ENCODE assay signal across 7 mouse cellular contexts in the genomic region with DNA sequence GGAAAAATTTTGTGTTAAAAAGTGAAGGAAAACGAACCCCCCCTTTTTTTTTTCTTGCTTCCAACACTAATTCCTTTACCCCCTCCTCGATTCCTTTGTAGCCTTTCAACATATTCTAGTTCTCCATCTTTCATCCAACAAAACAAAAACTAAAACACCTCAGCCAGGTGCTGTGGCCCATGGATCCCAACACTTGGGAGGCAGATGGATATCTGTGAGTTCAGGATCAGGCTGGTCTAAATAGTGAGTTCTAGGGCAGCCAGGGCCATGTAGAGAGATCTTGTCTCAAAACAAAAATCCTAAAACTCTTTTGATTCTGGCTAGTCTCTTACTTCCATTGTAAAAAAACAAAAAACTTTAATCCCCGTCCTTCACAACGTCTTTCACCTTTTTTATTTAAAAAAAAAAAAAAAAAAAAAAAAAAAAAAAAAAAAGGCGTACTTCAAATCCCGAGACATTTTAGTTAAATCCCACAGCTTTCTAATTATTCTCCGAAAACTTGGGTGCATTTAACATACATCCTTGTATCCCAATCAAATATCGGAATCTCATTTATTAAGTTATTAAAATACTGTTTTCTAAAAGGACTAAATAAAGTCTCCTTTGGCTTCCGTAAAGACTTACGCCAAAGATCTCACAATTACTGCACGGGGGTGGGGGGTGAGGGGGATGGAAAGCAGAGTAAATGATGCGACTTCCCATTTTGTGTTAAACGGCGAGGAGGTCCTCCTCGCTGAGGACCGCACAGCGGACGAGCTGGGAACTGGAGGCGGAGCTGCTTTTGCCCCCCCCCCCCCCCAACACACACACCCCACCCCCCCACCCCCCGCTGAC. TPM values are rescaled to one million over a fixed set of nuclear protein-coding genes. Genes with fewer than 3 reads are reported as not detected.
A peak's percentile ranks its signal among the peaks of the same experiment; 100 is the strongest.
DNase-seq lines count a peak whose midpoint lies in the region; ATAC-seq lines count a peak whose summit lies in the region.

No protein-coding gene starts in this region.

- H3K9ac ChIP-seq in neural tube, embryonic 11.5 days (ENCODE audit: low read length), result no peak overlapping the region
- no peak overlapping the region for H3K9ac ChIP-seq in embryonic facial prominence, embryonic 12.5 days
- H3K9ac ChIP-seq in intestine, embryonic 15.5 days, result no peak overlapping the region
- H3K9ac ChIP-seq in neural tube, embryonic 14.5 days (replicated peaks; ENCODE audit: low read depth, low read length), result no peak overlapping the region

- H3K4me2 ChIP-seq in neural tube, embryonic 11.5 days (ENCODE audit: low read depth), result peak overlapping the region; percentile 21; the same call in 1 of the 2 replicates
- peak overlapping the region; percentile 24; the same call in 1 of the 2 replicates for H3K4me2 ChIP-seq in embryonic facial prominence, embryonic 12.5 days (replicated peaks)
- H3K4me2 ChIP-seq in intestine, embryonic 15.5 days (replicated peaks), result peak overlapping the region; percentile 42
- H3K4me2 ChIP-seq in neural tube, embryonic 14.5 days (ENCODE audit: low read depth, low read length), result peak overlapping the region; percentile 38

- DNase-seq in neural tube, embryonic 11.5 days (ENCODE audit: low spot score), result no peak
- DNase-seq in neural tube, embryonic 10.5 days (ENCODE audit: extremely low spot score, low spot score), result no peak
- no peak for DNase-seq in layer of hippocampus, postnatal 36 days
- no peak for DNase-seq in gastrocnemius, postnatal 10 days

- H3K27ac ChIP-seq in neural tube, embryonic 11.5 days (ENCODE audit: low read depth, low read length), result no peak overlapping the region
- H3K27ac ChIP-seq in embryonic facial prominence, embryonic 12.5 days, result no peak overlapping the region
- no peak overlapping the region for H3K27ac ChIP-seq in intestine, embryonic 15.5 days
- no peak overlapping the region; the same call in 1 of the 2 replicates for H3K27ac ChIP-seq in neural tube, embryonic 14.5 days (ENCODE audit: low read depth, low read length)

- H3K27me3 ChIP-seq in neural tube, embryonic 11.5 days (ENCODE audit: control insufficient read depth, insufficient read depth, low read length), result no peaks in the 10 kb centered on the region
- H3K27me3 ChIP-seq in embryonic facial prominence, embryonic 12.5 days, result no peaks in the 10 kb centered on the region
- H3K27me3 ChIP-seq in intestine, embryonic 15.5 days (replicated peaks), result no peaks in the 10 kb centered on the region
- H3K27me3 ChIP-seq in neural tube, embryonic 14.5 days (ENCODE audit: control insufficient read depth, insufficient read depth, low read length), result no peaks in the 10 kb centered on the region

- H3K36me3 ChIP-seq in neural tube, embryonic 11.5 days (ENCODE audit: control insufficient read depth, insufficient read depth, low read length), result peaks cover 4% of the 10 kb centered on the region
- peaks cover 30% of the 10 kb centered on the region for H3K36me3 ChIP-seq in embryonic facial prominence, embryonic 12.5 days
- peaks cover 17% of the 10 kb centered on the region for H3K36me3 ChIP-seq in intestine, embryonic 15.5 days
- H3K36me3 ChIP-seq in neural tube, embryonic 14.5 days (ENCODE audit: control insufficient read depth, insufficient read depth, low read length), result peaks cover 15% of the 10 kb centered on the region; the same call in 1 of the 2 replicates

- no peaks in the 10 kb centered on the region for H3K9me3 ChIP-seq in neural tube, embryonic 11.5 days (ENCODE audit: control insufficient read depth, low read length)
- no peaks in the 10 kb centered on the region for H3K9me3 ChIP-seq in embryonic facial prominence, embryonic 12.5 days
- H3K9me3 ChIP-seq in intestine, embryonic 15.5 days, result no peaks in the 10 kb centered on the region
- no peaks in the 10 kb centered on the region for H3K9me3 ChIP-seq in neural tube, embryonic 14.5 days (ENCODE audit: control insufficient read depth, low read length)

- ATAC-seq in neural tube, embryonic 11.5 days (ENCODE audit: insufficient read depth, low FRiP score, low TSS enrichment), result peak; percentile 88; the same call in 1 of the 2 replicates
- no peak for ATAC-seq in embryonic facial prominence, embryonic 12.5 days (ENCODE audit: insufficient number of reproducible peaks, insufficient read depth, low FRiP score, low TSS enrichment)
- no peak for ATAC-seq in intestine, embryonic 15.5 days
- no peak for ATAC-seq in neural tube, embryonic 14.5 days (ENCODE audit: low read depth)

- H3K4me3 ChIP-seq in neural tube, embryonic 11.5 days (ENCODE audit: low read depth, low read length), result peak overlapping the region; percentile 73
- peak overlapping the region; percentile 97 for H3K4me3 ChIP-seq in embryonic facial prominence, embryonic 12.5 days
- peak overlapping the region; percentile 89 for H3K4me3 ChIP-seq in intestine, embryonic 15.5 days (replicated peaks)
- peak overlapping the region; percentile 72 for H3K4me3 ChIP-seq in neural tube, embryonic 14.5 days (ENCODE audit: low read depth, low read length)

- WGBS in neural tube, embryonic 11.5 days, result 11% methylated on average over 20 of the region's 20 CpGs
- 10% methylated on average over 19 of the region's 20 CpGs for WGBS in embryonic facial prominence, embryonic 12.5 days
- WGBS in intestine, embryonic 15.5 days, result 10% methylated on average over 19 of the region's 20 CpGs
- WGBS in neural tube, embryonic 14.5 days, result 10% methylated on average over 19 of the region's 20 CpGs

- peaks cover 15% of the 10 kb centered on the region for H3K4me1 ChIP-seq in neural tube, embryonic 11.5 days (ENCODE audit: control insufficient read depth, insufficient read depth, low read length)
- peaks cover 27% of the 10 kb centered on the region for H3K4me1 ChIP-seq in embryonic facial prominence, embryonic 12.5 days
- H3K4me1 ChIP-seq in intestine, embryonic 15.5 days (replicated peaks), result peaks cover 29% of the 10 kb centered on the region
- H3K4me1 ChIP-seq in neural tube, embryonic 14.5 days (ENCODE audit: control insufficient read depth, insufficient read depth, low read length), result peaks cover 26% of the 10 kb centered on the region

RNA-seq across cellular contexts. Expression of a gene that starts 0.6 kb away (rescaled TPM):
- 83.2 and 87.4 TPM in 2 replicates for polyA plus RNA-seq in neural tube, embryonic 11.5 days (2014; fragmentation: Nextera tagmentation; extraction: Ambion mirVana)
- polyA plus RNA-seq in embryonic facial prominence, embryonic 12.5 days (2016; fragmentation: Nextera tagmentation; extraction: Ambion mirVana), result 77.1 and 82.2 TPM in 2 replicates
- 68.3 and 77.4 TPM in 2 replicates for polyA plus RNA-seq in intestine, embryonic 15.5 days (2015; fragmentation: Nextera tagmentation; extraction: Ambion mirVana)
- polyA plus RNA-seq in neural tube, embryonic 14.5 days (2014; fragmentation: Nextera tagmentation; extraction: Ambion mirVana), result 48.2 and 54.3 TPM in 2 replicates
- total RNA-seq in layer of hippocampus, postnatal 36 days (2021), result 10 to 100 TPM; 28.1 to 29.9 TPM
- total RNA-seq in gastrocnemius, postnatal 10 days (2021), result 10 to 100 TPM; 22.0 to 23.4 TPM

RNA-seq across cellular contexts. Expression of a gene that starts 20.3 kb away (rescaled TPM):
- 12.4 and 14.9 TPM in 2 replicates for polyA plus RNA-seq in neural tube, embryonic 11.5 days (2014; fragmentation: Nextera tagmentation; extraction: Ambion mirVana)
- polyA plus RNA-seq in embryonic facial prominence, embryonic 12.5 days (2016; fragmentation: Nextera tagmentation; extraction: Ambion mirVana), result 8.9 and 11.2 TPM in 2 replicates
- polyA plus RNA-seq in intestine, embryonic 15.5 days (2015; fragmentation: Nextera tagmentation; extraction: Ambion mirVana), result 21.5 and 23.4 TPM in 2 replicates
- 4.4 and 6.3 TPM in 2 replicates for polyA plus RNA-seq in neural tube, embryonic 14.5 days (2014; fragmentation: Nextera tagmentation; extraction: Ambion mirVana)
- 1 to 10 TPM; 8.0 to 9.1 TPM for total RNA-seq in layer of hippocampus, postnatal 36 days (2021)
- total RNA-seq in gastrocnemius, postnatal 10 days (2021), result 10 to 100 TPM; 14.1 to 23.2 TPM

RNA-seq across cellular contexts. Expression of a gene that starts 28.3 kb away (rescaled TPM):
- polyA plus RNA-seq in neural tube, embryonic 11.5 days (2014; fragmentation: Nextera tagmentation; extraction: Ambion mirVana), result 52.0 and 55.3 TPM in 2 replicates
- 58.1 and 61.5 TPM in 2 replicates for polyA plus RNA-seq in embryonic facial prominence, embryonic 12.5 days (2016; fragmentation: Nextera tagmentation; extraction: Ambion mirVana)
- polyA plus RNA-seq in intestine, embryonic 15.5 days (2015; fragmentation: Nextera tagmentation; extraction: Ambion mirVana), result 97.7 TPM in 2 replicates
- 48.1 and 55.5 TPM in 2 replicates for polyA plus RNA-seq in neural tube, embryonic 14.5 days (2014; fragmentation: Nextera tagmentation; extraction: Ambion mirVana)
- total RNA-seq in layer of hippocampus, postnatal 36 days (2021), result 10 to 100 TPM; 79.2 to 84.4 TPM
- total RNA-seq in gastrocnemius, postnatal 10 days (2021), result 10 to 100 TPM; 27.9 to 32.3 TPM
